Mouse (Mus musculus) heart, embryonic 16.5 days (tissue): ENCODE data around the gene Sgtb. TPM values are rescaled to one million over a fixed set of nuclear protein-coding genes. Genes with fewer than 3 reads are reported as not detected.
A peak's percentile ranks its signal among the peaks of the same experiment; 100 is the strongest.

Experiments
- ATAC-seq: fragments of 200-750 bp; cut with Nextera tagmentation; replicated peaks from 2 replicates; pipeline ENCODE4 v1.8.0; 2017; ENCODE audit warnings: moderate number of reproducible peaks; ENCODE audit not compliant: insufficient read depth, low FRiP score; ENCODE audit errors: extremely low read depth
- H3K27ac ChIP-seq: fragments of 300-500 bp; sonication (generic); 2 replicates; pipeline ENCODE4 v1.5.1; 2014; ENCODE audit warnings: mild to moderate bottlenecking, low read length, control low read depth, moderate library complexity
- H3K27me3 ChIP-seq: fragments of 300-500 bp; sonication (generic); 2 replicates; pipeline ENCODE4 v1.6.1; 2014; ENCODE audit warnings: low read length, mixed read lengths; ENCODE audit not compliant: control insufficient read depth, insufficient read depth
- H3K36me3 ChIP-seq: fragments of 300-500 bp; sonication (generic); 2 replicates; pipeline ENCODE4 v1.6.1; 2014; ENCODE audit not compliant: control insufficient read depth, insufficient read depth
- H3K4me1 ChIP-seq: fragments of 300-500 bp; sonication (generic); 2 replicates; pipeline ENCODE4 v1.6.1; 2014; ENCODE audit warnings: low read length, mixed read lengths; ENCODE audit not compliant: control insufficient read depth, insufficient read depth
- H3K4me2 ChIP-seq: fragments of 300-500 bp; sonication (generic); 2 replicates; pipeline ENCODE4 v1.6.1; 2014; ENCODE audit warnings: low read depth, mild to moderate bottlenecking, control low read depth, low read length
- H3K4me3 ChIP-seq: fragments of 300-500 bp; sonication (generic); 2 replicates; pipeline ENCODE4 v1.5.1; 2014; ENCODE audit warnings: mild to moderate bottlenecking, control low read depth, low read length
- H3K9ac ChIP-seq: fragments of 300-500 bp; sonication (generic); 2 replicates; pipeline ENCODE4 v1.6.1; 2014; ENCODE audit warnings: low read length, control low read depth
- H3K9me3 ChIP-seq: fragments of 300-500 bp; sonication (generic); replicated peaks from 2 replicates; pipeline ENCODE4 v1.6.1; 2016; ENCODE audit warnings: low read length; ENCODE audit not compliant: control insufficient read depth
- WGBS: fragments of 180-500 bp; shearing (Covaris S2); extraction: QIAGEN DNeasy Blood & Tissue Kit; methylation state at CpG from one replicate; pipeline ENCODE4 v1.1.7; 2014; 5-methylcytosine and 5-hydroxymethylcytosine counted together
- polyA plus RNA-seq: library from polyadenylated mRNA; unstranded; fragments of >200 nt; fragmentation: Nextera tagmentation; extraction: Ambion mirVana; gene quantifications from 2 replicates; pipeline ENCODE4 v1.2.1, GENCODE M21; 2015

Sgtb gene
- 1.8 and 3.2 TPM in 2 replicates for polyA plus RNA-seq

GRCm38 (mm10) chr13:104109288-104109815 is at the start of gene Sgtb, which contains the start of gene Nln:
Gene Sgtb (plus strand): TSS chr13:104109741.
Gene Nln (minus strand): TSS chr13:104109614.
- WGBS, result under 1% methylated on average over 33 of the region's 44 CpGs
- ATAC-seq, result peak; percentile 97
- Histone ChIP-seq H3K4me3 (peak within 1 kb of the TSS; percentile 87), H3K9ac (peak within 1 kb of the TSS; percentile 83), H3K4me2 (peak within 1 kb of the TSS; percentile 94), H3K36me3 (0 out of 2 replicates have a peak, but pooled peaks cover under 1% of the 10 kb centered on the region), H3K27me3 (peaks cover 2% of the 10 kb centered on the region; the same call in 1 of the 2 replicates), H3K27ac (peak within 1 kb of the TSS; percentile 82), H3K9me3 (peaks cover 6% of the 10 kb centered on the region), H3K4me1 (peaks cover 9% of the 10 kb centered on the region; the same call in 1 of the 2 replicates)

- Histone ChIP-seq H3K27ac (no peak overlapping the region), H3K4me2 (no peak overlapping the region), H3K27me3 (no peaks in the 10 kb centered on the region), H3K9ac (no peak overlapping the region), H3K36me3 (peaks cover 10% of the 10 kb centered on the region; the same call in 1 of the 2 replicates), H3K9me3 (no peaks in the 10 kb centered on the region), H3K4me1 (peaks cover 6% of the 10 kb centered on the region), H3K4me3 (no peak overlapping the region)
- ATAC-seq, result no peak
- WGBS, result 71% methylated on average over 1 of the region's 1 CpGs
These were observed 49.3 kb upstream of the Sgtb start for GRCm38 (mm10) chr13:104060231-104060630.

- ATAC-seq, result no peak
- H3K4me1 ChIP-seq, result peaks cover 6% of the 10 kb centered on the region
- no peaks in the 10 kb centered on the region for H3K27me3 ChIP-seq
- 0 out of 2 replicates have a peak, but pooled peaks cover 2% of the 10 kb centered on the region for H3K36me3 ChIP-seq
- H3K4me3 ChIP-seq, result no peak overlapping the region
- 66% methylated on average over 2 of the region's 2 CpGs for WGBS
- no peaks in the 10 kb centered on the region for H3K9me3 ChIP-seq
- H3K9ac ChIP-seq, result no peak overlapping the region
- no peak overlapping the region for H3K4me2 ChIP-seq
- no peak overlapping the region for H3K27ac ChIP-seq
These were observed 47.4 kb upstream of the Sgtb start for GRCm38 (mm10) chr13:104061975-104062750.

GRCm38 (mm10) chr13:104063061-104063460 is 46.5 kb upstream of the Sgtb start:
- H3K4me3 ChIP-seq, result no peak overlapping the region
- H3K27ac ChIP-seq, result no peak overlapping the region
- H3K9me3 ChIP-seq, result no peaks in the 10 kb centered on the region
- peaks cover 6% of the 10 kb centered on the region for H3K4me1 ChIP-seq
- no peak for ATAC-seq
- H3K27me3 ChIP-seq, result no peaks in the 10 kb centered on the region
- H3K36me3 ChIP-seq, result 0 out of 2 replicates have a peak, but pooled peaks cover 2% of the 10 kb centered on the region
- no peak overlapping the region for H3K4me2 ChIP-seq
- 76% methylated on average over 9 of the region's 9 CpGs for WGBS
- H3K9ac ChIP-seq, result no peak overlapping the region

- 64% methylated on average over 2 of the region's 2 CpGs for WGBS
- peaks cover 4% of the 10 kb centered on the region; the same call in 1 of the 2 replicates for H3K36me3 ChIP-seq
- no peak for ATAC-seq
These were observed 43.7 kb upstream of the Sgtb start for GRCm38 (mm10) chr13:104065649-104066347.

GRCm38 (mm10) chr13:104069216-104069615 is 40.3 kb upstream of the Sgtb start:
- 66% methylated on average over 11 of the region's 11 CpGs for WGBS
- H3K9me3 ChIP-seq, result no peaks in the 10 kb centered on the region
- H3K27ac ChIP-seq, result no peak overlapping the region
- peaks cover 8% of the 10 kb centered on the region for H3K4me1 ChIP-seq
- no peak overlapping the region for H3K4me3 ChIP-seq
- no peak for ATAC-seq
- no peak overlapping the region for H3K9ac ChIP-seq
- H3K36me3 ChIP-seq, result peaks cover 7% of the 10 kb centered on the region; the same call in 1 of the 2 replicates
- no peak overlapping the region for H3K4me2 ChIP-seq
- H3K27me3 ChIP-seq, result no peaks in the 10 kb centered on the region

More at GRCm38 (mm10) chr13:104065649-104066347, 43.7 kb upstream of the Sgtb start:
- no peak overlapping the region for H3K4me3 ChIP-seq
- no peaks in the 10 kb centered on the region for H3K27me3 ChIP-seq
- no peaks in the 10 kb centered on the region for H3K9me3 ChIP-seq
- H3K9ac ChIP-seq, result no peak overlapping the region
- H3K4me1 ChIP-seq, result peaks cover 8% of the 10 kb centered on the region
- H3K27ac ChIP-seq, result no peak overlapping the region
- H3K4me2 ChIP-seq, result no peak overlapping the region

GRCm38 (mm10) chr13:104070703-104071102 is 38.8 kb upstream of the Sgtb start:
- Histone ChIP-seq H3K27me3 (no peaks in the 10 kb centered on the region), H3K27ac (no peak overlapping the region), H3K9me3 (no peaks in the 10 kb centered on the region), H3K9ac (no peak overlapping the region), H3K36me3 (peaks cover 7% of the 10 kb centered on the region; the same call in 1 of the 2 replicates), H3K4me3 (no peak overlapping the region), H3K4me2 (no peak overlapping the region), H3K4me1 (peaks cover 14% of the 10 kb centered on the region)
- WGBS, result 64% methylated on average over 3 of the region's 3 CpGs
- no peak for ATAC-seq

GRCm38 (mm10) chr13:104072351-104072750 is 37.2 kb upstream of the Sgtb start:
- WGBS, result 92% methylated on average over 9 of the region's 9 CpGs
- H3K27ac ChIP-seq, result no peak overlapping the region
- no peak overlapping the region for H3K4me2 ChIP-seq
- H3K4me1 ChIP-seq, result peaks cover 14% of the 10 kb centered on the region
- H3K27me3 ChIP-seq, result no peaks in the 10 kb centered on the region
- no peak overlapping the region for H3K4me3 ChIP-seq
- no peak for ATAC-seq
- H3K9ac ChIP-seq, result no peak overlapping the region
- H3K36me3 ChIP-seq, result peaks cover 7% of the 10 kb centered on the region; the same call in 1 of the 2 replicates
- no peaks in the 10 kb centered on the region for H3K9me3 ChIP-seq
